Mouse (Mus musculus) liver, embryonic 14.5 days (tissue): ENCODE measurements around the gene Rab5b. TPM values are rescaled to one million over a fixed set of nuclear protein-coding genes. Genes with fewer than 3 reads are reported as not detected.
A peak's percentile ranks its signal among the peaks of the same experiment; 100 is the strongest.

Source experiments
- ATAC-seq: fragments of 200-750 bp; cut with Nextera tagmentation; 2 replicates; pipeline ENCODE4 v1.8.0; 2017; ENCODE audit warnings: moderate number of reproducible peaks, mild to moderate bottlenecking, moderate library complexity; ENCODE audit not compliant: insufficient read depth
- DNase-seq, 3 experiments: peaks; one replicate each; pipeline ENCODE4 v3.0.0-alpha.2; 2012 to 2013; ENCODE audit warnings: low read depth in 3 of 3, low spot score in 3 of 3
- H3K27ac ChIP-seq: fragments of 300-500 bp; sonication (generic); 2 replicates; pipeline ENCODE4 v1.5.1; 2014; ENCODE audit warnings: moderate library complexity, mild to moderate bottlenecking, control low read depth, inconsistent platforms
- H3K27me3 ChIP-seq: fragments of 300-500 bp; sonication (generic); 2 replicates; pipeline ENCODE4 v1.6.1; 2014; ENCODE audit warnings: mild to moderate bottlenecking, low read length, moderate library complexity; ENCODE audit not compliant: control insufficient read depth, insufficient read depth
- H3K36me3 ChIP-seq: fragments of 300-500 bp; sonication (generic); replicated peaks from 2 replicates; pipeline ENCODE4 v1.6.1; 2014; ENCODE audit warnings: low read depth; ENCODE audit not compliant: control insufficient read depth, insufficient read depth
- H3K4me1 ChIP-seq, 2 experiments: fragments of 200-500 bp in 1 of 2; fragments of 300-500 bp in 1 of 2; sonication (generic) in 1 of 2; replicated peaks; 2 replicates each; pipeline ENCODE4 v1.6.1; 2012 to 2014; ENCODE audit warnings: antibody characterized with exemption in 1 of 2, inconsistent platforms in 1 of 2, low read length in 1 of 2; ENCODE audit not compliant: control insufficient read depth in 2 of 2, insufficient read depth in 2 of 2
- H3K4me2 ChIP-seq: fragments of 300-500 bp; sonication (generic); 2 replicates; pipeline ENCODE4 v1.6.1; 2014; ENCODE audit warnings: low read depth, mild to moderate bottlenecking, control low read depth, moderate library complexity
- H3K4me3 ChIP-seq, 2 experiments: fragments of 200-500 bp in 1 of 2; fragments of 300-500 bp in 1 of 2; sonication (generic) in 1 of 2; 2 replicates each; pipeline ENCODE4 v1.5.1; 2012 to 2014; ENCODE audit warnings: low read depth in 2 of 2, low read length in 2 of 2, mild to moderate bottlenecking in 2 of 2, control low read depth in 1 of 2, inconsistent platforms in 1 of 2, moderate library complexity in 1 of 2; ENCODE audit not compliant: insufficient read depth in 1 of 2
- H3K9ac ChIP-seq: fragments of 300-500 bp; sonication (generic); replicated peaks from 2 replicates; pipeline ENCODE4 v1.6.1; 2014; ENCODE audit warnings: mild to moderate bottlenecking, control low read depth, moderate library complexity
- H3K9me3 ChIP-seq: fragments of 300-500 bp; sonication (generic); 2 replicates; pipeline ENCODE4 v1.6.1; 2016; ENCODE audit warnings: low read length, mixed read lengths; ENCODE audit not compliant: control insufficient read depth
- CTCF ChIP-seq: IDR thresholded peaks from 2 replicates; pipeline ENCODE4 v1.5.1; 2016; ENCODE audit warnings: antibody characterized with exemption, low read depth, control low read depth
- EP300 ChIP-seq: IDR thresholded peaks from 2 replicates; pipeline ENCODE4 v1.6.1; 2016; ENCODE audit warnings: antibody characterized with exemption, low read depth
- WGBS: fragments of 180-500 bp; shearing (Covaris S2); extraction: QIAGEN DNeasy Blood & Tissue Kit; methylation state at CpG from one replicate; pipeline ENCODE4 v1.1.7; 2014; ENCODE audit not compliant: insufficient replicate concordance; 5-methylcytosine and 5-hydroxymethylcytosine counted together
- polyA plus RNA-seq, 2 experiments: library from polyadenylated mRNA; depleted of rRNA in 1 of 2; stranded (reverse) in 1 of 2; unstranded in 1 of 2; fragments of >200 nt; fragmentation: Nextera tagmentation in 1 of 2; extraction: Ambion mirVana in 1 of 2; gene quantifications; 2 replicates each; pipeline versions ENCODE4 v1.2.1 to v1.2.3; 2012 to 2014

Rab5b gene
- polyA plus RNA-seq, 2 experiments, result 19.3 to 24.5 TPM

DNA sequence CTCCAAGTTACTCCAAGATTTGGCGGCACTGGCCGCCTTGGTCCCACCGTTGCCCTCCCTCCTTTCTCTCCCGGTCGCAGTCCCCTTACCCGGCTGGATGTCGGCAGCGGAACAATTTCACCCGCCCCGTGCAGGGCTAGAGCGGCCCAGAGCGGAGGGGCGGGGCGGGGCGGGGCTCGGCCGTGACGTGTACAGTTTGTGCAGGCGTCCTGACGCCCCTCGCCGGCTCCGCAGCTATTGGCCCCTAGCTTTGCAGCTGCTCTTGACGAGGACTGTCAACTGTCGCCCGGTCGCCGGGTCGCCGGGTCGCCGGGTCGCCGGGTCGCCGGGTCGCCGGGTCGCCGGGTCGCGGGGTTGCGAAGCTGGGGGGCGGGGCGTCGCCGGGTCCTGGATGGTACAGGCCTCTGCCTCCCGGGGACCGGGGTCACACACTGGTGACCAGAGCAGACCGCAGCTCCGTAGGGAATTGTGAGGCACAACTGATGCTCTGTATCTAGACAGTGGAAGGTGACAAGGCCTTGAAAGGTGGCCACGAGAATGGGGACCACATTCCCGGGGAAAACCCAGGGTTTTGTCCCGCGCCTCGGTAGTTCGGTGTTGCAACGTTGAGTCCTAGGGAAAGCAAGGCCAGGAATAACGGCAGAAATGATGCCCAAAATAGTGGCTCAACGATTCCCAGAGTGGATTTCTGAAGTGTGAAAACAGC lies 22.1 kb downstream of the Rab5b start, which contains the start of gene Suox:
Gene Suox, minus strand, starts transcription at position 311 of the 706 bp plus-strand sequence.
- TF ChIP-seq EP300 (no peak), CTCF (no peak)
- under 1% methylated on average over 60 of the region's 60 CpGs for WGBS
- peak within 1 kb of the TSS; percentile 92 for H3K4me2 ChIP-seq
- H3K27me3 ChIP-seq, result peaks cover 6% of the 10 kb centered on the region
- H3K9ac ChIP-seq, result peak within 1 kb of the TSS; percentile 68
- peak within 1 kb of the TSS; percentile 65 for H3K27ac ChIP-seq
- peak within 1 kb of the TSS; percentile 73 to 90 for H3K4me3 ChIP-seq
- H3K4me1 ChIP-seq, result peaks cover 1 to 13% of the 10 kb centered on the region in 2 experiments
- no peaks in the 10 kb centered on the region for H3K9me3 ChIP-seq
- no peaks in the 10 kb centered on the region for H3K36me3 ChIP-seq
- ATAC-seq (peak; percentile 93), DNase-seq (peak; percentile 70)

DNA sequence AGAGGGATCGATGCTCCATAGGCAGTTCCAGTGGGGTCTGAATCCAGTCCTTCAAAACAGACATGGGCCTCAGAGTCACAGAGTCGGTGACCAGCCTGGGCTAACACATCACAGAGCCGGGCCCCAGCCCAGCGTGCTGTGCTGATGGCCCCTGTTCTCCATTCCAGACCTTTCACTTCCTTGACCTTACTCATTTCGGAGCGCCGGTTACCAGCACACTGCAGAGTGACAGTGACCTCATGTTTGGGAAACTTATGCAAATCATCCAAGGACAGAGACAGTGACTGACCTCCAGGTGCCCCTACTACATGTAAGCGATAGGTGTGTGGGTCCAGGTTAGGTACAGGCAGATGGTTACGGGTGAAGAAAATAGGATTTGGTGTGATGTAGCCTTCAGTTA lies 24.9 kb downstream of the Rab5b start:
- TF ChIP-seq EP300, result no peak
- no peak overlapping the region for H3K4me3 ChIP-seq
- H3K36me3 ChIP-seq, result no peaks in the 10 kb centered on the region
- WGBS, result 86% methylated on average over 9 of the region's 9 CpGs
- peaks cover 4 to 18% of the 10 kb centered on the region in 2 experiments for H3K4me1 ChIP-seq
- H3K27me3 ChIP-seq, result peaks cover 9% of the 10 kb centered on the region
- no peak overlapping the region for H3K4me2 ChIP-seq
- H3K9me3 ChIP-seq, result no peaks in the 10 kb centered on the region
- no peak overlapping the region for H3K9ac ChIP-seq
- H3K27ac ChIP-seq, result no peak overlapping the region
- DNase-seq (no peak), ATAC-seq (no peak)

DNA sequence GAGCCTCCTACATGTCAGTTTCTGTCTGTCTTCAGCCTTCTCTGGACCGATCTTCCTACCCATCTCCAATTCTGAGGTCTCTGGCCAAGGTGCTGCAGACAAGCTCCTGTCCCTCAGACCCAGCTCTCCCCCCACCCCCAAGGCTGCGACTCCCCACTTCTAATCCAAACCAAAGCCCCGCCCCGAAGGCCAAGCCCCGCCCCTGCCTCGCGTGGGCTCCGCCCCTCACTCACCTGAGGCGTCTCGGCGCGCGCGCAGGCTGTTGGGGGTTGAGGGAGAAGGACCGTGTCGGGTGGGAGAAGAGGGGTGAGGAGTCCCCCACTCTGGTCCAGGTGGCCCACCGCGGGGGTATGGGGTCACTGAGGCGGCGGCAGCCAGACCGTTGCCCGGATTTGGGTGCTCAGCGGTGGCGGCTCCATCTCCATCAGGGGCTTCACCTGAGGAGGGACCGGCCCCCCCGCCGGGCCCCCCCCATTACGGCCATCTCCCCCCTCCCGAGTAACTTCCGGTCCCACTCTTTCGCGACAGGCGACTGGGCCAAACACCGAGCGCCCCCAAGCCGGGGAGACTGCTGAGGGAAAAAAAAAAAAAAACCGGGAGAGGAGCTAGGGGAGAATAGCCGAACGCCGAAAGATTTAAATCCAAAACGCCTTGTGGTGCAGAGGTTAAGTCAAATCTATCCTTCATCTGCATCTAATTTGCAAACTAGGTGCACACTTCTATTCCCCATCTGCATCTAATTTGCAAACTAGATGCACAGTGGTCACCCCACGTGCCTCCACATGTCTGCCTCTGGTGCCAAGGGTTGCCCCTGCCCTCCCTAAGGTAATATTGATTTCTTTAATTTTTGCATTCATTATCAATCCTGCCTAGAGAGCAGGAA lies 27.0 kb downstream of the Rab5b start:
- Histone ChIP-seq H3K4me2 (peak overlapping the region; percentile 73), H3K27me3 (peaks cover 9% of the 10 kb centered on the region)
- 2% methylated on average over 41 of the region's 42 CpGs for WGBS

DNA sequence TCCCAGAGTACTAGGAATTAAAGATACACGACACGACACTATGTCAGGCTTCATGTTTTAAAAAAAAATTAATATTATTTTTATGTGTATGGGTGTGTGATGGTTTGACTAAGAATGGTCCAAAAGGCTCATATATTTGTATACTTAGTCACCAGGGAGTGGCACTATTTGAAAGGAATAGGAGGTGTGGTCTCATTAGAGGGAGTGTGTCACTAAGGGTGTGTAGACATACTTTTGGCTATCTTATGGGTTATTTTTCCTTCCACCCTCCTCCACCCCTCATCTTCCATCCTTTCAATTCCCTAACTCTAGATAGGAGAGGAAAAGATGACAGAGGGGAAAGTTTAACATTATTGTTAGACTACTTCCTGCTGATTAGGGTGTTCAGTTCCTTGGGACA lies 30.3 kb downstream of the Rab5b start:
- Histone ChIP-seq H3K9me3 (no peaks in the 10 kb centered on the region), H3K4me3 (no peak overlapping the region), H3K36me3 (no peaks in the 10 kb centered on the region), H3K27me3 (peaks cover 9% of the 10 kb centered on the region), H3K27ac (peak overlapping the region; percentile 76), H3K4me1 (peaks cover 35 to 37% of the 10 kb centered on the region in 2 experiments), H3K4me2 (peak overlapping the region; percentile 38), H3K9ac (no peak overlapping the region)
- DNase-seq, result no peak
- WGBS, result 82% methylated on average over 2 of the region's 2 CpGs
- ATAC-seq, result peak; percentile 29; the same call in 1 of the 2 replicates
- no peak for TF ChIP-seq EP300
- no peak for TF ChIP-seq CTCF

More for the DNA sequence above, 27.0 kb downstream of the Rab5b start:
- DNase-seq, result no peak
- ATAC-seq, result no peak
- Histone ChIP-seq H3K9ac (no peak overlapping the region), H3K9me3 (no peaks in the 10 kb centered on the region), H3K36me3 (no peaks in the 10 kb centered on the region), H3K4me3 (peak overlapping the region; percentile 59 to 63), H3K4me1 (peaks cover 22 to 30% of the 10 kb centered on the region in 2 experiments), H3K27ac (no peak overlapping the region)
- TF ChIP-seq CTCF (no peak), EP300 (no peak)

GRCm38 (mm10) chr10:128665307-128665706 lies 30.8 kb downstream of the Rab5b start:
- TF ChIP-seq CTCF (no peak), EP300 (peak; percentile 44)
- ATAC-seq (peak; percentile 76), DNase-seq (peak in 1 of 3 experiments; percentile 45)
- 17% methylated on average over 3 of the region's 3 CpGs for WGBS
- Histone ChIP-seq H3K4me3 (no peak overlapping the region), H3K9ac (peak overlapping the region; percentile 23; the same call in 1 of the 2 replicates), H3K27ac (peak overlapping the region; percentile 76), H3K9me3 (no peaks in the 10 kb centered on the region), H3K36me3 (no peaks in the 10 kb centered on the region), H3K4me2 (peak overlapping the region; percentile 38), H3K4me1 (peaks cover 35 to 37% of the 10 kb centered on the region in 2 experiments), H3K27me3 (peaks cover 9% of the 10 kb centered on the region)
